Mouse (Mus musculus) heart, adult 9 months (tissue): Measurements from ENCODE around the gene Adamts18.

Experiments used
- DNase-seq, 2 experiments: peaks; one replicate each; pipeline ENCODE4 v3.0.0; 2022; ENCODE audit warnings: low spot score in 2 of 2

The Adamts18 gene

DNA sequence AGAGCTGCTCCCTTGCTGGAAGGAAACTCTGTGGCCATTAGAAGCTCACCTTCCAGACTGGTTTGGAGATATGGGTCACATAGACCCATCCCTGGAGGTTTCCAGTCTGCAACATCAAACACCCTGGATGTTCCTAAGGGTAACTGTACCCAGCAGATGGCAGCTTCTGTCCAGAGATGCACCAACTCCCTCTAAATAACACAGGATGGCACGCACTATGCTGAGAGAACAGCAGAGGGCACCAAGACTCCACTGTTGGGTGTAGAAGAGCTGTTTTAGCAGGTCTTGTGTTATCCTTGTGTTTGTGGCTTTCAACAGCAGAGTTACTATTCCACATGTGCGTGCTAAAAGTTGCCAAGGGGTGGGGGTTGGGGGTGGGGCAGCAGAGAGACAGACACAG lies 184.0 kb downstream of the Adamts18 start:
- peak; percentile 25 to 58 for DNase-seq

- DNase-seq: no peak
Measured at GRCm38 (mm10) chr8:113660128-113660527, 188.4 kb downstream of the Adamts18 start.

- no peak for DNase-seq
Measured at GRCm38 (mm10) chr8:113656681-113657298, 191.7 kb downstream of the Adamts18 start.

- DNase-seq: no peak
Measured at GRCm38 (mm10) chr8:113656154-113656553, 192.4 kb downstream of the Adamts18 start.

DNA sequence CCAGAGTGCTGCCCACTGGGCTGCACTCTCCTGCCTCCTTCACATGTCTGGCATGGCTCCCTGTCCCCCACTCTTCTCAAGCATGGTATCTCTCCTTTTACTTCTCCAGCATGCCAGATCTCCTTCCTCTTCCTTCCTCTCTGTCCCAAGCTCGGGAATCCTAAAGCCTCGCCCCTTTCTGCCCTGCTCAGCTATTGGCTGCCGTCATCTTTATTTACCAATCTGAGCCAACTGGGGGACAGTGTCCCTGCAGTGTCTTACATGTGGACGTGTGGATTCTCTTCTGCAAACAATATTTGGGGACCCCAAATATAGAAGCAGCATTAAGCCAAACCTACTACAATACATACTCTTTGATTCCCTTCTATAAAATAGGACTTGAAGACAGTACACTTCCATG lies 195.4 kb downstream of the Adamts18 start:
- no peak for DNase-seq

DNA sequence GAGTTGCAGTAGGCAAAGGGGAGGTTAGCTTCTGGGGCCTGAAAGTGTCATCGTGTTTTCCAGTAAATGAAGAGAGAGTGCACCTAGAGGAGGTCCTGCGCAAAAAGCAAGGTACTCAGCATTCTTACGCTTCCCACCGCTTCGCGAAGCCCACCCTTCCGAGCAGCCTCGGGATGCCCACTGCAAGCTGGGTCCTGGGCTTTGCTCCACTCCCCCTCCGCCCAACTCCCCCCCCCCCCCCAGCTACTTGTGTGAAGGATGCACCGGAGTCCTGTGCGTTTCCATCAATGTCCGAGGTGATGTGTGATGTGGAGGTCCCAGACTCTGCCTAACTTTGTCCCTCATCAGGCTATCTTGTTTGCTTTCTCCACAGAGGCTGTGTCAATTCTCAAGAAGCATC lies 196.1 kb downstream of the Adamts18 start:
- no peak for DNase-seq
